Mouse (Mus musculus): ENCODE results near the gene Fxyd2.

The Fxyd2 gene

DNA sequence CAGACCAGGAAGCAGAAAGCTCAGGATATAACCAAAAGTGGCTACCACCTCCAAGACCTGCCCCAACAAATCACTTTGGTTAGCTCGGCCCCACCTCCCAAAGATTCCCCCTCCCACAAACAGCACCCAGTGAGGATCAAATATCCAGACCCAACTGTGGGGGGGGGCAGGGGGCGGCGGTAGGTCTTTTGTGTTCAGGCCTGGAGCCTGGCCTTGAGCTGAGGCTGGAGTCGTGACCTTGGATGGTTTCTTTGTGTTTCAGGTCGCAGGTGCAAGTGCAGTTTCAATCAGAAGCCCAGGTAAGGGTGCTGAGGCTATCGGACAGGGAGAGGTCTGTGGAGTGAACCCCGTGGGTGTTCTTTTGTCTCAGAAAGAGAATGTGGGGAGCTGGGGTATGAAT, 8.2 kb upstream of the Fxyd2 start:
- 84% methylated on average over 7 of the region's 7 CpGs for WGBS

DNA sequence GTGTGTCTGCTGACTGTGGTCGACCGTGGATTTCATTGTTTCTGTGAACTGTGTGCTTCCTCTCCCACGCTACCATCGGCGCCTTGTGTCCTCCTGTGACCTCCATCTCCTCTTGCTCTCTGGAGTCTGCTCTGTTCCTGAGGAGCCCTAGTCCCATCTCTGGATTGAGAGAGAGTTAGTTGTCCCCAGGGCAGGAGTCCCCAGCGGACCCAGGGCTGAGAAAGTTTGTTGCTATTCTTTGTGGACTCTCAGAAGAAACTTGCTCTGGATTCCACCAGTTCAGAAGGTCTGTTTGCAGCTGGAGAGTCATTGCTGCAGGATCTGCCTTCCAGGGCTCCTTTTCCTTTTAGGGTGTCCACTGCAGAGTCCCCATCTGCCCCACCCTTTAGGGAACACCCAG, 4.3 kb upstream of the Fxyd2 start:
- 79% methylated on average over 6 of the region's 6 CpGs for WGBS

DNA sequence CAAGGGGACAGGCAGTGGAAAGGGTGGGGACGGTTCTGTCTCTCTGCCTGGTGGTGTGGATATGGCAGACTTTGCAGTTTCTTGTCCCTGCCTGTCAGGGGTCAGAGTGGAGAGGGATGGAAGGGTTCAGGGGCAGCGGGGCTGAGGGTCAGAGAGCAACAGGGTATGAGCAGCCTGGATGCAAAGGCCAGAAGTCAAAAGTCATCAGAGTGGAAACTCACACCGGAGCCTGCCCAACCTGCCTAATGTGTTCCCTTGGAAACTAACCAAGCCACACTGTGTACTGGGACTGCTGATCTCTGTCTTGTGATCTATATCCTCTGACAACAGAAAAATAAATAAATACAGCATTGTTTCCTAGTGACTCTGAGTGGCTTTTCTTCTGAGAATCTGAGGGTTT, 3.7 kb upstream of the Fxyd2 start:
- 83% methylated on average over 3 of the region's 3 CpGs for WGBS

DNA sequence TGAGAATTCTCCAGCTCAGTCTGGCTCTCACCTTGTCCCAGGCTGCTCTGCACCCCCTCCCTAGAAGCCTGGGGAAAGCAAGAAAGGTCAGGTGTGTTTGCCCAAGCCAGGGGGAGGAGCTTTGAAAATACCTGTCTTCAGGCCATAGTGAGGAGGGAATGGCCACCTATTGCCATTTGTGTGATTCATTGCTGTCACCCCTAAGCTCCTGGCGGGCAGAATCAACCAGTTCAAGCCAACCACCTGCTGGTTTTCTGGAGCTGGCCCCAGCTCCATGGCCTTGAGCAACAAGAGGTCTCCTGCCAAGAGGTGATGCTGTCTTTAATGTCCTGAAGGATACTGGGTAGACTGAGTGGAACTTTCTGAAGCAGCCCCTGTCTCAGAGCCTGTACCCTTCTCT, 1.1 kb upstream of the Fxyd2 start:
- 88% methylated on average over 1 of the region's 1 CpGs for WGBS

DNA sequence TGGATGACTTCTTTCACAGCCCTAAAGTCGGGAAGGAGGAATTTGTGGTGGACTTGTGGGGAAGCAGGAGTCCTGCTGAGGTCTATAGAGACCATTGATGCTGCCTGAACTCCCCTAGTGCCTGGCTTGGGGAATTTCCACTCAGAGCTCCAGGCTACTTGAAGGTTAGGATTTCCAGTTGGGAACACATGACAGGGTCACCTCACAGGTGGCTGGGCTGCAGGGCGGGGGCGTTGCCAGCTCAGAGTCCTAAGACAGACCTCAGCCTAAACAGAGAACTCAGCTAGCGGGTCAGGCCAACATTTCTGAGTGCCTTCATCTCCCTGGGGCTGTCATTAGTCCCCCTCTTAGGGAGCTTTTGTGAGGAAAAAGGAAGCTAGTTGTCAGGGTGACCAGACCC, 2.4 kb downstream of the Fxyd2 start:
- WGBS = 62% methylated on average over 4 of the region's 4 CpGs

DNA sequence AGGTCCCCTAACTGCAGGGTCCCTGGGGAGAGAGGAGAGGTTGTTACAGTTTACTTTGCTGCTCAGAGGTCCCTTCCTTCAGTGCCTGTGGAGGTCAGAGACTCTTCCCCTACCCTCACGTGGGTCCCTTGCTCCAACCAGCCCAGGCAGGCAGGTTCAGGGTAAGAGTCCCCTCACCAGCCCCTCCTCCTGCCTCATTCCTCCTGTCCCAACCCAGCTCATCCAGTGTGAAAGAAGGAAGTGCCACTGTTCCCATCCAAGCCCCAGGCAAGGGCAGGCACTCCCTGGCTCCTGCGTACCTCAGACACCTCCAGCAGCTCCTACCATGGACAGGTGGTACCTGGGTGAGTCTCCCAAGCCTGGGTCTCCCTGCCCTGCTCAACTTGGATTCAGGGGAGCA, 3.5 kb downstream of the Fxyd2 start:
- WGBS = 78% methylated on average over 2 of the region's 2 CpGs

DNA sequence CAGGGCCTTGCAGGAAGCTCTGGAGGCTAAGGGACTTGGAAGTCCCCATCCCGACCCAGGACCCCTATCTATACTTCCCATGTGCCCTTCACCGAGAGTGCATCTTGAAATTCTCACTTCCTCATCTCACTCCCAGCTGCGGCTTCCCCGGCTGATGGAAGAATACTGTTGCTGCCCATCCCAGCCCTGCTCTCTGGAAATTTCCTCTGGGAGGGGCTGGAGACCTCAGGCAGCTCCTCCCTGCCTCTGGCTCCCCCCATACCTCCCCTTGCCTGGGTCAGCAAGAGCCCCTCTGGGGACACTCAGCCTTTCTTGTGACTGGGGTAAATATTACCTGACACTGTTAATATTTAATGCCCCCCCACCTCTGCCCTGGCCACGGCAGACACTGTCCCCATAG, 6.2 kb downstream of the Fxyd2 start:
- 83% methylated on average over 5 of the region's 5 CpGs for WGBS

DNA sequence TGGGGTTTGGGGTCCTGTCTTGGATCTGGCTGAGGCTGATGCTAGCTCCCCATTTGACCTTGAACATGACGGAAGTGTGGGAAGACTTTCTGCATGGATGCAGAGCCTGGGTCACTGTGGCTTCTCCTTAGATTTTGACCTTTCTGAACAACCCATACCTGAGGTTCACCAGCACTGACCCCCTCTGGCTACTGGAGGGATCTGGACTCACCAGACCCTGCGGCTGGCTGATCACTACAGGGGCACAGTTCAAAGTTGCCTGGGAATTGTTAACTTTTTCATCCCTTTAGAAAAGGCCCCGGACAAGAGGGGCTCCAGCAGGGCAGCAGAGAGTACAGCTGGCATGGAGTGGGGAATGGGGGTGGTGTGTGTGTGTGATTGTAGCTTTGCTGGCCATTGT, 7.3 kb downstream of the Fxyd2 start:
- 88% methylated on average over 3 of the region's 3 CpGs for WGBS

DNA sequence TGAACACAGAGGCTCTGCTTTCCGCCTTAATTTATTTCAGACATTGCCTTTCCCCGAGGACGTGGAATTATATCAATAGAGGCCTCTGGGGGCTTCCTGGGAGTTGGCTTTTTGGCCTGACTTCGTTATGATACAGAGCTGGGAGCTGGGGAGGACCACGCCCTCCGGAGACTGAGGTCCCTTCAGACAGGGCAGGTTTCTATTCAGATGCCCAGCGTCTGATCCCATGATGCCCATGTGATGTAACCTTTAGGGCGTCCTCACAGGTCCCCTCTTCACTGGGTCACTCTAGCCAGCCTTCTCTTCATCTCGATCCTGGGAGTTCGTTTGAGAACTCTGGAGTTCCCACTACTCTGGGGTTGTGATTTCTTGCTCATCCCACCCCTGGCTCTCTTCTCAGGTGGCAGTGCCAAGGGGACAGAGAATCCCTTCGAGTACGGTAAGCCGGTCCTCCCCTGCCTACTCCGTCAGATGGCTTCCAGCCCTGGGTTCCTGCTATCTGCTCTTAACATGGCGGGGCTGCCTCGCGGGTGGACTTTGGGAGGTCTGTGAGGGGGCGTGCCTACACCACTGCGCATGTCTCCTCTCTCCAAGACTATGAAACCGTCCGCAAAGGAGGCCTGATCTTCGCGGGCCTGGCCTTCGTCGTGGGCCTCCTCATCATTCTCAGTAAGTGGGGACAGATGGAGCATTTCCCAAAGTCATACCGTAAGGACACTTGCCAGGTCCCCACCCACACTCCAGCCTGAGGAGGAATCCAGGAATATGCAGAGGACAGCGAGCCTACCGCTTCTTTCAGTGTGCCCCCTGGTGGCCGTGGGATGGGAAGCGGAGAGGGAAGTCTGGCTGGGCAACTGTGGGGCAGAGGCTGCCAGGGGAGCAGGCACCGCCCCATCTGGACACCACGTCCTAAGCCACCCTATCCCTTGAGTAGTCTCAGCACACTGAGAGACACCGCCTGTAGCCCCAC, 8.5 kb downstream of the Fxyd2 start:
- WGBS = 33% methylated on average over 33 of the region's 33 CpGs

DNA sequence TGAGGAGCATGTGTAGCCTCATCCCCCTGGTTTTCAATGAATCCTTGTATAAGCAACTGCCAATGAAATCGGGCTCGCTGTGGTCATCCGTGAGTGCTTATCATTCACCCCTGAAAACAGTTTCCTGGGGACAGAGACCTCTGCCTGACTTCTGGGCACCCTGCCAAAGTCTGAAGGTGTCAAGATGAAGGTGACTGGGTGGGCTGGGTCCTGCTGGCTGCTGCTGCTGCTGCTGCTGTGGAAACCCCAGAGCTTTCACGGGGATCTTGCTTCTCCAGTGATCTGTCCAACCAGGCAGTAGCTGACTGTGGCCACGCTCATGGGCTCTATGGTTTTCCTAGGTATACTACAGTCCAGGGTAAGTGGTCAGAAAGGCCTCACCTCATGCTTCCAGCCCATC, 10.7 kb downstream of the Fxyd2 start:
- WGBS = 86% methylated on average over 5 of the region's 5 CpGs

DNA sequence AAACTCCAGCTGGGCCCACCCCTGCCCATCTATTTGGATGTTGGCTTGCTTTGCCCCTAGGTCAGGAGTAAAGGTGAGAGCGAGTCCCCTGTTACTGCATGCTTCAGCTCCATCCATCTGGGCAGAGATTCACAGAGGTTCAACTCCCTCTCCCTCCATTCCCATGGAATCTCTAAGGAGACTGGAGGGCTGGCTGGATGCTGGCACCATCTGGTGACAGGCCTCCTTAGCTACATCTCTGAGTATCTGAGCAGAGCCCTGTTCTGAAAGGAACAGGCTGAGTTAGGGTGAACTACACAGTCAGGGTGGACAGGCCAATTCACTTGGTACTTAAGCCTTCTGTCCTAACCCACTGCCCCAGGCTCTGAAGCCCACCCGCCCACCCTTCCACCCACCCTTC, 11.1 kb downstream of the Fxyd2 start:
- WGBS = 90% methylated on average over 2 of the region's 2 CpGs

DNA sequence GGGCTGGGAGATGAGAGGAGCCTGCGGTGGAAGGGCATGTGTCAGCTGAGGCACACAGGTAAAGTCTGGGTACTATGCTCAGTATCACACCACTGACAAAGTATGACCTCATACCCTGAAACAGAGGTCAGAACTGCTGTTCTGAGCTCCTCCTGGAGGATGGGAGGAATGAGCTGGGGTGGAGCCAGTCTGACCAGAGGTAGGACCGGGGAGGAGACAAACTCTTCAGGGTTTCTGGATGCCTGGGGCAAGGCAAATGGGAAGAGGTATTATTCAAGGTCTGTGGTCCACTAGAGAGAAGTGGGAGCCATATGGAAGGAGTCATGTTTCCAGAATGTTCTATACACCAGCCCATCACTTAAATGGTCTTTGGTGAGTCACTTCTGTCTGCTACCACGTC, 11.6 kb downstream of the Fxyd2 start:
- whole genome bisulfite sequencing = 84% methylated on average over 3 of the region's 3 CpGs

DNA sequence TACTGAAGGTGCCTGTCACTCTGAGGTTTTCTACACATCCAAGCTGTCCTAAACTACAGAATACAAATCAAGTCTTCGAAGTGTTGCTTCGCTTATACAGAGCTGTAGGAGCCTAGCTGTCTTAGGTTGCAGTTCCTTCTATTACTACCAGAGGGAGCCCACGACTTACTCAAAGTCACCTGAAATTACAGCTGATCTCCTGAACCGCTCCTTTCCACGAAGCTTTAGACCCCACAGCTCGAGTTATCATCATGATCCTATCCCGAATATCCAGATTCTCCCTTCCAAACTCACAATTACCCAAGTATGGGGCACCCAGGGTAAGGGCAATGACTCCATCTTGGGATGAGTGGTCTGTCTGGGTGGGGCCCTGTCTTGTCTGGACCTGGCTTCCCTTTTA, 12.3 kb downstream of the Fxyd2 start:
- WGBS = 14% methylated on average over 7 of the region's 7 CpGs

DNA sequence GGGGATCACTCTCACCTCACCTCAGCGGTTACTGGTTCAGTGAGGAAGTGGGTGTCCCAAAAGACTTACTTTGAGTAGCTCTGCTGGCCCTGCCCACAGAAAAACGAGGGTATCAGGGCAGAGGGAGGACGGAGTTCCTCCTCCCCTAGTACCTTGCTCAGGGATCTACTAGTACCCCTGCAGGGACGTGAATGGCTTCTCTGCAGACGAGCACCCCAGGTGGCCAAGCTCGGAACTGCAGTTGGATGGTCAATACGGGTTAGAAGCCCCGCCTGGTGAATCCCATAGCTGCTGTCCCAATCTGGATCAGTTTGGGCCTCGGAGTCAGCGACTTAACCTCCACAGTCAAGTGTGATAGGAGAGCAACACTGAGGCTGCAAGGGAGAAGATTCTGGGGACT, 12.8 kb downstream of the Fxyd2 start:
- WGBS = 5% methylated on average over 10 of the region's 10 CpGs

DNA sequence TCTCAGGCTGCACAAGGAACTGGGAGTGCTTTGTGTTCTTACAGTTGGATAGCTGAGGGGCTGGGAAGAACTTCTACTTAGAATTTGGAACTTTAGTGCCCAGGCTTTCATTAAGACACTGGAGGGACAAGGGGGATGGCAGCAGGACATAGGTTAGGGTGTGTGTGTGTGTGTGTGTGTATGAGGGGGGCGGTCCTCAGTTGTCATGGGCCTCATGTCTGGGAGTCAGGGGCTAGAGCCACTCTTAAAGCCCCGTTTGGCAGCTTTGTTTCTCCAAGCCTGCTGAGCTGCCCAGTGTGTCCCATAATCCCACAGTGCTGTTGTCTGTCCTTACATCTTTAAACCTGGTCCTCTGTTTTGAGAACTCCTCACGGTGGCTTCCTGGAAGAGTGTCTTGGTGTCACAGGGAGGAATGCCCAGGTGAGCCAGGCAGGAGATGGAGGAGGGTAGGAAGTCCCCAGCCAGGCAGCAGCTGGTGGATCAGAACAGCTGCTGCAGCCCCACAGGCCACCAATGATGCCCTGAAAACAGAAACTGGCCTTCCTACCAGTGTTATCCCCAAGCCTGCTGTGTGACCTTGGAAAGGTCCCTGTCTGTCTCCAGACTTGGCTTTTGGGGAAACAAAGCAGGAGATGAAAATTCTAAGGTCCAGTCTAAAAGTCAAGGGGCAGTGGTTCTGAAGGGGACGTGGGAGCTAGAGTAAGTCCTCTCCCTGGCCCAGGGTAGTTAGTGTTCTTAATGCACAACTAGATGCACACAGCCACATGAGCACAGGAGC, 13.4 kb downstream of the Fxyd2 start:
- WGBS = 78% methylated on average over 4 of the region's 4 CpGs

DNA sequence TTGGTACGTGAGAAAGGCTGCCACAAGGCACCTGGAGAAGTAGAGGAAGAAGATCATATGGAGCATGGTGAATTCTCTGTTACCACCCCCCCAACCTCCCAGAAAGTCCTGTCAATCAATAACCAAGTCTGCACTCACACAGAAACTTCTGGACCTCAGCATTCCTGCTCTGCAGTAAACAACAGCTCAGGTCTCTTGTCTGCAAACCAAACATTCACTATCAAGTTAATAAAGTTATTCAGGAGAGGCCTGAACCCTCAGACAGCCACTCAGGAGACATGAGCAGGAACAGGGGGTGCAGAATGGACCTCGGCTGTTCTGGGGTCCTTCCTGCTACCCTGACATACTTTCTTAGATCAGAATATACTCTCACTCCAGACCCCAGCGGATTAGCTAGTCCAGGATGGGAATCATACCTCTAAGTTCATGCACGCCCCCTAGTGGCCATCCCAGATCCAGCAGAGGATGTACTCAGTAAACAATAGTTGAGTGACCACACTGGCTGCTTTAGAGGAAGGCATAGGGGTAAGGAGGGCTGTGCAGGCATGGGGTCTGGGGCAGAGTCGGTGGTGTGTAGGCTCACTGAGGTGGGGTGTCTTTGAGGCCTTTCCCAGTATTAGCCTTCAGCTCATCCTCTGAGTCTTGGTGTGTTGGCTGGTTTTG, 14.1 kb downstream of the Fxyd2 start:
- 68% methylated on average over 5 of the region's 5 CpGs for whole genome bisulfite sequencing

DNA sequence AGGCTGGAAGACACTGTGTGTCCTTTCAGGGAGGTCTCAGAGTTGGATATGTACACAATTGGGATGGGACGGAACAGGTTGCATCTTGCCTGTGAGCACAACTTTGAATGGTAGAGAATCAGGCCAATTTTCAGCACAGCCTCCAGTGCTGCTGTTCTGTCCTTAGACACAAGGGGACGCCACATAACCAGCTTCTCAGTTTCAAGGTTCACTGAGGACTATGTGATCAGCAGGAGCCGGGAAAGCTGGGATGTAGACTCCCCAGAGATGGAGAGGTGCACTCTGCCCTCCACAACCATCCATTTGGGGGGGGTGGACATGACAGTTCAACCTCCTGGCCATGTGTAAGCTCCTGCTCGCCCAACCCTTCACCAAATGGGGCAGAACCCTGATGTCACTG, 16.4 kb downstream of the Fxyd2 start:
- 43% methylated on average over 4 of the region's 4 CpGs for WGBS

DNA sequence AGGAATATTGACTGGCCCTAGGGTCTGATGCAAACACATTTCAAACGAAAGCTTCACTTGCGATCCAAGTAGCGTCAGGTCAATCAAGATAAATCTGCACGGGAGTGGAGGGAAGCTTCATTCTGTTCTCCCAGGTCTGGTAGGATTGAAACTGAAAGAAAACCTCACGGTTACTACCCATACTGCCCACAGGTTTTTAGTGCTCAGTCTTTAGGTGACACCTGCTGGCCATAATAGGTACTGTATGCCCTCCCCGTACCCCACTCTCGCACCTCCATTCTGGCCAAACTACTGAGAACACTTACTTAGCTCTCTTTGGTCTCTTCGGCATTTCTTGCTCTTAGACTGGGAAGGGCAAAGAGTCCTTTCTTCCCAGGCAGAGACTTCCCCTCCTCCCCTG, 17.8 kb downstream of the Fxyd2 start:
- WGBS = 27% methylated on average over 8 of the region's 8 CpGs

DNA sequence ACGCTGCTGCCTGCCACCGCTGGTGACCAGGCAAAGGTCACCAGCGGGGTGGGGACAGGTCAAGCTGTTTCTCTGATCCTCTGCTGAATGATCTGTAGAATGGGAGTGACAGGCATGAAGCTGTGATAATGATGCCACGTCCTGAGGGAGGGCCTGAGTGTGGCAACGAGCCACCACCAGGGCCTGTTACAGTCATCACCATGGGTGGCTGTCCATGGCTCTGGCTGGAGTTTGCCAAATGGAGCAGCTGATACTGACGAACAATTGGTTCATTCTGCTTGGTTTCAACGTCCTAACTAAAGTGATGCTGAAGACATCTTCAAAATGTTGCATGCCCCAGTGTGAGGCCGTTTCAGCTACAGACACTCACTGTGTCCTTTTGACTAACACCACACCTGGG, 18.8 kb downstream of the Fxyd2 start:
- whole genome bisulfite sequencing = 69% methylated on average over 8 of the region's 8 CpGs

DNA sequence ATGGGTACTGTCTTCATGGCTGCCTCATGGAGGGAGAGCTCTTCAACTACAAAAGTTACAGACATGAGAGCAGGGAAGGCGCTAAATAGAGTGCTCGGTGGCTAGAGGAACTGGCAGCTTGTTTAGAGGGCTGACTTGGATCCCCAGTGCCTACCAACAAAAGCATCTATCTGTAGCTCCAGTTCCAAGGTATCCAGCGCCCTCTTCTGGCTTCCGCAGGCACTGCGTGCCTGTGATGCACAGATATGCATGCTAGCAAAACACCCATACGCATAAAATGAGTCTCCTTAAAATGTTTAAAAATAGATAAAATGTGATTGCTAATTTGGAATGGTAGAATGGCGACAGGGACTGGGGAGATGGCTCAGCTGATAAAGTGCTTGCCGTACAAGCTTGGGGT, 21.7 kb downstream of the Fxyd2 start:
- WGBS = 72% methylated on average over 8 of the region's 8 CpGs

DNA sequence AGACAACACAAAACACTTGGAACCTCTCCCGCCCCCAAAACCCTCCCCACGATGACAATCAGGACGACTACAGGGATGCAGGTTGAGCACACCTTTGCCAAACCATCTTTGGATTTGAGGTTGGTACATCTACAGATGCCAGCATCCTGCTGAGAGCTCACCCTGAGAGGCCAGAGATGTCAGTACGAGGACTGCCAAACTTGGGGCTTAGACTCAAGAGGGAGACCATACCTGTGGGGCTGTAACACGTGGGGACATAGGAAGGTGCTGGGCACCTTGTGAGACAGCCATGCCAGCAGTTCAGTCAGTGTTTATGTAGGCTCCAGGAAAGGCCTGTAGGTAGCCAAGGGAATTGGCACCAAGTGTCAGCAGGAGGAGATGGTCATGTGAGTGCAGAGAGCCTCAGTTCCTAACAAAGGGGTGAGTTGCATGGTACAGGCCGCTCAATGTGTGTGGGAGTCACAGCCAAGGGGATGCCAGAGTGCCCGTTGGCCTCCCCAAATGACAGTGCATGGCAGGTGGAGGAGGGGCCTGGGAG, 23.4 kb downstream of the Fxyd2 start:
- WGBS = 82% methylated on average over 7 of the region's 7 CpGs

DNA sequence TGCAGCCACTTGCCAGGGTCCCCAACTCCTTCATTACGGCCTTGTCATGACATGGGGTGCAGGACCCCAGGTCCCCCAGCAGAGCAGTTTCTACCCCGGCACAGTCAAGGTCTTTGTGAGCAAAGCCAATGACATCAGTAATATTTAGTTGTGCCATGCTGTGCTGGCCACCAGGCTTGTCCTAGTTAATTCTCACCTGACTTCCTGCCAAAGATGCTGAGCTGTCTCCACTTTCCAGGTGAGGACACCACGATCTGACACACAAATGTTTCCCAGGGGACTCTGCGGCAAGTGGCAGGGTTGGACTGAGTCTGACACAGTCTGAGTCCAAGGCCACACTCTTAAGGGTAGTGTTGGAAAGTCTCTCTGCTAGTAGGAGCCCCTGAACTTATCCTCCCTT, 27.0 kb downstream of the Fxyd2 start, which contains the start of gene Dscaml1:
Dscaml1 (plus strand) TSS at position 173 of the 400 bp plus-strand sequence.
- WGBS = 90% methylated on average over 4 of the region's 4 CpGs

Data from cerebral cortex, adult 2 months (tissue).